Mouse (Mus musculus): ENCODE results near the gene Myoc.

GRCm38 (mm10) chr1:162636516-162636915 lies 2.4 kb upstream of the Myoc start:
- TF ChIP-seq POLR2AphosphoS2 (IDR thresholded peaks at IDR 0.05; ENCODE audit: insufficient read length, low read depth) (no peak), POLR2A (IDR thresholded peaks at IDR 0.05; ENCODE audit: insufficient read length, low read depth) (no peak), MYOG (IDR thresholded peaks at IDR 0.05; ENCODE audit: control insufficient read depth in 1 of 3, insufficient read depth in 1 of 3, insufficient read length in 2 of 3, low read depth in 2 of 3) (no peak)
